Mouse (Mus musculus): ENCODE data around the gene Babam1. TPM values are rescaled to one million over a fixed set of nuclear protein-coding genes. Genes with fewer than 3 reads are reported as not detected.

Babam1 gene
- 72.2 and 77.4 TPM in 2 replicates for polyA plus RNA-seq (2015; fragmentation: Nextera tagmentation; extraction: Ambion mirVana)

- H3K36me3 ChIP-seq (ENCODE audit: control insufficient read depth, insufficient read depth, low read length) = peaks cover 5% of the 10 kb centered on the region; the same call in 1 of the 2 replicates
- H3K9me3 ChIP-seq (replicated peaks; ENCODE audit: control insufficient read depth, low read length) = no peaks in the 10 kb centered on the region
- H3K4me3 ChIP-seq (replicated peaks; ENCODE audit: low read length) = peak within 1 kb of the TSS; percentile 71
- H3K27ac ChIP-seq (ENCODE audit: low read length) = peak within 1 kb of the TSS; percentile 76
- peak; percentile 96 for ATAC-seq (ENCODE audit: insufficient read depth, low FRiP score)
- peak within 1 kb of the TSS; percentile 88 for H3K9ac ChIP-seq (ENCODE audit: low read length)
- H3K27me3 ChIP-seq (ENCODE audit: control insufficient read depth, insufficient read depth, low read length) = no peaks in the 10 kb centered on the region
- peak within 1 kb of the TSS; percentile 89 for H3K4me2 ChIP-seq (ENCODE audit: low read depth, low read length)
- peaks cover 7% of the 10 kb centered on the region for H3K4me1 ChIP-seq (ENCODE audit: control insufficient read depth, insufficient read depth, low read length)
- under 1% methylated on average over 34 of the region's 34 CpGs for WGBS
Measured at GRCm38 (mm10) chr8:71396639-71397305, at the start of gene Babam1. Gene Babam1, plus strand, starts transcription at chr8:71396861.

DNA sequence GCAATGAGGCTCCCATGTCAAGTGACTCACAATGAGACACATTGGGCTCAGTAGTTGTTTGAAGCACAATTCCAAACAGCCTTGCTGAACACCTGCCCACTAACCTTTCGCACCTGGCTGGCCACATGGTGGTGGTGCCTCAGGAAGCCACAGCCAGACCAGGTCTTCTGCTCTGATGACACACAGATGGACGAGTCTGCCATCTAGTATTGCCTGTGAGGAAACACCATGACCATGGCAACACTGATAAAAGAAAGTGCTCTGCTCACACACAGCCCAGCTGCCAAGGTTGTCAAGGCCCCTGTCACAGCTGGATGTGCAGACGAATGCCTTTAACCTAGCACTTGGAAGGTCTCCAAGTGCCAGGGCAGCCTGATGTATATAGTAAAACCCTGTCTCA, 45.5 kb upstream of the Babam1 start:
- no peaks in the 10 kb centered on the region for H3K9me3 ChIP-seq (replicated peaks; ENCODE audit: control insufficient read depth, low read length)
- ATAC-seq (ENCODE audit: insufficient read depth, low FRiP score) = no peak
- H3K4me3 ChIP-seq (replicated peaks; ENCODE audit: low read length) = no peak overlapping the region
- no peak overlapping the region for H3K9ac ChIP-seq (ENCODE audit: low read length)
- no peaks in the 10 kb centered on the region for H3K4me1 ChIP-seq (ENCODE audit: control insufficient read depth, insufficient read depth, low read length)
- 59% methylated on average over 3 of the region's 3 CpGs for WGBS
- H3K36me3 ChIP-seq (ENCODE audit: control insufficient read depth, insufficient read depth, low read length) = peaks cover 26% of the 10 kb centered on the region
- no peaks in the 10 kb centered on the region for H3K27me3 ChIP-seq (ENCODE audit: control insufficient read depth, insufficient read depth, low read length)
- no peak overlapping the region for H3K4me2 ChIP-seq (ENCODE audit: low read depth, low read length)
- H3K27ac ChIP-seq (ENCODE audit: low read length) = no peak overlapping the region

GRCm38 (mm10) chr8:71351520-71351919, 45.1 kb upstream of the Babam1 start:
- Histone ChIP-seq H3K36me3 (ENCODE audit: control insufficient read depth, insufficient read depth, low read length) (peaks cover 28% of the 10 kb centered on the region), H3K27me3 (ENCODE audit: control insufficient read depth, insufficient read depth, low read length) (no peaks in the 10 kb centered on the region), H3K4me2 (ENCODE audit: low read depth, low read length) (no peak overlapping the region), H3K27ac (ENCODE audit: low read length) (no peak overlapping the region), H3K4me3 (replicated peaks; ENCODE audit: low read length) (no peak overlapping the region), H3K4me1 (ENCODE audit: control insufficient read depth, insufficient read depth, low read length) (no peaks in the 10 kb centered on the region), H3K9me3 (replicated peaks; ENCODE audit: control insufficient read depth, low read length) (no peaks in the 10 kb centered on the region), H3K9ac (ENCODE audit: low read length) (no peak overlapping the region)
- WGBS = 89% methylated on average over 1 of the region's 1 CpGs
- ATAC-seq (ENCODE audit: insufficient read depth, low FRiP score) = no peak

DNA sequence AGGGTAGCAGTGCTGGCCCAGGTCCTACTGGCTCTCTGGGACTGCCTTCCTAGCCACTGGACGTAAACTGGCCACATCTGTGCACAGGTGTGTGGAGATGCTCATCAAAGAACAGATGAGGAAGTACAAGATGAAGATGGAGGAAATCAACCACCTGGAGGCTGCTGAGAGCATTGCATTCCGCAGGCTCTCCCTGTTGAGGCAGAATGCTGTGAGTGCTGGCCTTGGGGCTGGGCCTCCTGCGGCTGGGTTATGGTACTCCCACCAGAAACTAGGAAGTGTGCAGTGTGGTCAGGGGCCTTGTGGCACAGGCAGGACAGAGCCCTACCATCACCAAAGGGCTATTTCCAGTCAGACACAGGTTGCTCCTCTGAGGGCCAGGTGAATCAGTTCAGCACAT, 38.6 kb upstream of the Babam1 start:
- Histone ChIP-seq H3K4me2 (ENCODE audit: low read depth, low read length) (no peak overlapping the region), H3K27me3 (ENCODE audit: control insufficient read depth, insufficient read depth, low read length) (no peaks in the 10 kb centered on the region), H3K9me3 (replicated peaks; ENCODE audit: control insufficient read depth, low read length) (no peaks in the 10 kb centered on the region), H3K36me3 (ENCODE audit: control insufficient read depth, insufficient read depth, low read length) (peaks cover 25% of the 10 kb centered on the region), H3K9ac (ENCODE audit: low read length) (no peak overlapping the region), H3K4me1 (ENCODE audit: control insufficient read depth, insufficient read depth, low read length) (no peaks in the 10 kb centered on the region), H3K4me3 (replicated peaks; ENCODE audit: low read length) (no peak overlapping the region), H3K27ac (ENCODE audit: low read length) (no peak overlapping the region)
- 75% methylated on average over 3 of the region's 3 CpGs for WGBS
- ATAC-seq (ENCODE audit: insufficient read depth, low FRiP score) = no peak

- Histone ChIP-seq H3K27me3 (ENCODE audit: control insufficient read depth, insufficient read depth, low read length) (no peaks in the 10 kb centered on the region), H3K36me3 (ENCODE audit: control insufficient read depth, insufficient read depth, low read length) (no peaks in the 10 kb centered on the region), H3K4me3 (replicated peaks; ENCODE audit: low read length) (peak within 1 kb of the TSS; percentile 69), H3K9ac (ENCODE audit: low read length) (peak within 1 kb of the TSS; percentile 83), H3K4me1 (ENCODE audit: control insufficient read depth, insufficient read depth, low read length) (peaks cover 15% of the 10 kb centered on the region), H3K27ac (ENCODE audit: low read length) (peak within 1 kb of the TSS; percentile 92), H3K9me3 (replicated peaks; ENCODE audit: control insufficient read depth, low read length) (no peaks in the 10 kb centered on the region), H3K4me2 (ENCODE audit: low read depth, low read length) (peak within 1 kb of the TSS; percentile 78)
- WGBS = under 1% methylated on average over 56 of the region's 56 CpGs
- peak; percentile 89 for ATAC-seq (ENCODE audit: insufficient read depth, low FRiP score)
Measured at GRCm38 (mm10) chr8:71366771-71367528, 29.7 kb upstream of the Babam1 start, which contains the start of gene Use1. Gene Use1, plus strand, starts transcription at chr8:71366848.

- Histone ChIP-seq H3K4me3 (replicated peaks; ENCODE audit: low read length) (peak overlapping the region; percentile 69), H3K9me3 (replicated peaks; ENCODE audit: control insufficient read depth, low read length) (no peaks in the 10 kb centered on the region), H3K27me3 (ENCODE audit: control insufficient read depth, insufficient read depth, low read length) (no peaks in the 10 kb centered on the region), H3K4me1 (ENCODE audit: control insufficient read depth, insufficient read depth, low read length) (peaks cover 15% of the 10 kb centered on the region), H3K36me3 (ENCODE audit: control insufficient read depth, insufficient read depth, low read length) (no peaks in the 10 kb centered on the region), H3K9ac (ENCODE audit: low read length) (peak overlapping the region; percentile 83), H3K27ac (ENCODE audit: low read length) (peak overlapping the region; percentile 92), H3K4me2 (ENCODE audit: low read depth, low read length) (peak overlapping the region; percentile 78)
- WGBS = 35% methylated on average over 17 of the region's 17 CpGs
- ATAC-seq (ENCODE audit: insufficient read depth, low FRiP score) = no peak
Measured at GRCm38 (mm10) chr8:71367529-71368176, 29.0 kb upstream of the Babam1 start.

DNA sequence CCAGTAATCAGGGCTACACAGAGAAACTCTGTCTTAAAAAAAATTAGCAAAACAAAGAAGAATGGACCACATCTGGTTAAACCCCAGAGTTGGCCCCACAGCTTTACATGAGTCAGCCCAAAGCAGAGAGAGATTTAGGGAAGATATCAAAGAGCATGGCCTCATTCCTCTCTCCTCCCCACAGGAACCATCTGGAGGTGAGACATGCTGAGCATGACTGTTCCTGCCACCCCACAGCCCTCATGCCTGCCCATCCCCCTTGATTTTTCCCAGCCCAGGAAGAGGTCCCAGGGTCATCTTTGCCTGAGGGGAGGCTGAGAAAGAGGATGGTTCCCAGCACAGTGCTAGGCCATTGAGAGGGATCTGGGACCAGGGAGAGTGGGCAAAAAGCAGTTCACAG, 28.3 kb upstream of the Babam1 start:
- H3K27me3 ChIP-seq (ENCODE audit: control insufficient read depth, insufficient read depth, low read length) = no peaks in the 10 kb centered on the region
- ATAC-seq (ENCODE audit: insufficient read depth, low FRiP score) = no peak
- no peaks in the 10 kb centered on the region for H3K9me3 ChIP-seq (replicated peaks; ENCODE audit: control insufficient read depth, low read length)
- H3K4me3 ChIP-seq (replicated peaks; ENCODE audit: low read length) = no peak overlapping the region
- H3K4me1 ChIP-seq (ENCODE audit: control insufficient read depth, insufficient read depth, low read length) = peaks cover 15% of the 10 kb centered on the region
- no peak overlapping the region for H3K4me2 ChIP-seq (ENCODE audit: low read depth, low read length)
- no peaks in the 10 kb centered on the region for H3K36me3 ChIP-seq (ENCODE audit: control insufficient read depth, insufficient read depth, low read length)
- peak overlapping the region; percentile 83; the same call in 1 of the 2 replicates for H3K9ac ChIP-seq (ENCODE audit: low read length)
- H3K27ac ChIP-seq (ENCODE audit: low read length) = peak overlapping the region; percentile 92; the same call in 1 of the 2 replicates

- Histone ChIP-seq H3K36me3 (ENCODE audit: control insufficient read depth, insufficient read depth, low read length) (peaks cover 5% of the 10 kb centered on the region; the same call in 1 of the 2 replicates), H3K27me3 (ENCODE audit: control insufficient read depth, insufficient read depth, low read length) (no peaks in the 10 kb centered on the region), H3K4me2 (ENCODE audit: low read depth, low read length) (no peak overlapping the region), H3K4me1 (ENCODE audit: control insufficient read depth, insufficient read depth, low read length) (peaks cover 15% of the 10 kb centered on the region), H3K27ac (ENCODE audit: low read length) (no peak overlapping the region), H3K4me3 (replicated peaks; ENCODE audit: low read length) (no peak overlapping the region), H3K9me3 (replicated peaks; ENCODE audit: control insufficient read depth, low read length) (no peaks in the 10 kb centered on the region), H3K9ac (ENCODE audit: low read length) (no peak overlapping the region)
- ATAC-seq (ENCODE audit: insufficient read depth, low FRiP score) = no peak
- WGBS = 93% methylated on average over 10 of the region's 10 CpGs
Measured at GRCm38 (mm10) chr8:71369040-71369718, 27.5 kb upstream of the Babam1 start.

All from stomach, embryonic 16.5 days (tissue).